Mouse (Mus musculus) layer of hippocampus, adult 11-12 months (tissue): Measurements from ENCODE around the gene Samm50.
"Not testable (repeated sequence)": the region's sequence is repeated elsewhere in the genome, so short reads cannot be mapped to it uniquely, and the experiment has no call there.

ENCODE experiments used
- DNase-seq: peaks from one replicate; pipeline ENCODE4 v3.0.0; 2022; ENCODE audit warnings: low spot score

Gene Samm50

DNA sequence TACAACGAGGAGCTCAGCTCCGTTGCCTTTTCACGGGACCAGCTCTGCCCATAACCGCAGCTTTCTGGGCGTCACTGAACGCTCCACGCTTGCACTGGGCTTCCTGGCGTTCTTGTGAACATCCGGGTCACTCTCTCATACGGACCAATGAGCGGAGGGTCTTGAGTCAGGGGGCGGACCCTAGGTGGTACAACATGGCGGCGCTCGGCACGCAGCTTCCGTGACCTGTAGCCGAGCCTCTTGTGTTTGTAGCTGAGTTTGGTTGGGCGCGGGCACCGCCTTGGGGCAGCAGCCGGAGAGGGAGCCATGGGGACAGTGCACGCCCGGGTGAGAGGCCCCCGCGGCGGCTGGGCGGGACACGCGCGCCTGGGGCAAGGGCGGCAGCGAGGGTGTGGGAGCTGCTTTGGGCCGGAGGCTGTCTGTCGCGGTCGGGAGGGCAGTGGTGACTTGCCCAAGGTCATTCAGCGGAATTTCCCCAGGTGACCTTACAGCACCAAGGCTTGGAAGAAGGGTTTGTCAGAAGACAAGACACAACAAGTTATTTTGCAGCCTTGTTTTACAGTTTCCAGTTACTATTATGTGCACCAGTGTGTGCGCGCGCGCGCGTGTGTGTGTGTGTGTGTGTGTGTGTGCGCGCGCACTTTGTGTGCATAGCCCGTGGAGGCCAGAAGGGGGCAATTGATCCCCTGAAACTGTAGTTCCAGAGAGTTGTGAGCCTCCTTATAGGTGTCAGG is at the start of gene Samm50:
Gene Samm50 (plus strand): TSS at position 184 of the 734 bp plus-strand sequence.
- peak; percentile 94 for DNase-seq

DNA sequence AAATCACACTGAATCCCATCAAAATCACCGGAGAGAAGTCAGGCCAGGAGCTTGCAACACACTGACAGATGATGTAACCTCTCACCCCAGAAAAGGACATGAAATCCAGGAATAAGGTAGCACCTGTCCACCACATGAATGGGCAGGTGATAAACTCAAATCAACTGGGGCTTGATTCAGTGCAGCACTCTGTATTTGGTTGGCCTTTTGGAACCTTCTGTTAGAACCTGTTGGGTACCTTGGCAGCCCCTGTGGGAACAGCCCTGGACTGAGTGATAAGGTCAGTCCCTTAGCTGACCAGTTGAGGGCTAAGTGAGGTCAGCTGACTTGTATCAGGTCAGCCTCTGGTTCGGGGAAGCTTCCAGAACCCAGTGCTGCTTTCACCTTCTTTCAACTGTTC is 35.9 kb upstream of the Samm50 start:
- DNase-seq, result no peak

DNA sequence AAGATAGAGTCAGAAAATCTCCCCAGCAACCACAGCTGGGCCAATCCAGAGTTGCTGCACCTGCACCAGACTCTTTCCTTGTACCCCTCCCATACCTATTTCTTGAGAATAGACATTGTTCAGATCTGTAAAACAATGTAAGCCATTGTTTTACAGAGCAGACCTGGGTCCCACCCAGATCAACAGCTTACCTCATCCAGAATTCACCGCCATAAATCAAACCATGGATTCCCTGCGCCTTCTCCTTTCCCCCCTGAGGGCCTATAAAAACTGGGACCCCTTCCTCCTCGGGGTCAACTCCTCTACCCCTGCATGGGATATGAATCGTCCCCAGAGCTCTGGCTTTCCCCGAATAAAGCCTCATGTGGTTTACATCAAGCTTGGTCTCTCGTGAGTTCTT is 34.5 kb upstream of the Samm50 start:
- not testable (repeated sequence) for DNase-seq

DNA sequence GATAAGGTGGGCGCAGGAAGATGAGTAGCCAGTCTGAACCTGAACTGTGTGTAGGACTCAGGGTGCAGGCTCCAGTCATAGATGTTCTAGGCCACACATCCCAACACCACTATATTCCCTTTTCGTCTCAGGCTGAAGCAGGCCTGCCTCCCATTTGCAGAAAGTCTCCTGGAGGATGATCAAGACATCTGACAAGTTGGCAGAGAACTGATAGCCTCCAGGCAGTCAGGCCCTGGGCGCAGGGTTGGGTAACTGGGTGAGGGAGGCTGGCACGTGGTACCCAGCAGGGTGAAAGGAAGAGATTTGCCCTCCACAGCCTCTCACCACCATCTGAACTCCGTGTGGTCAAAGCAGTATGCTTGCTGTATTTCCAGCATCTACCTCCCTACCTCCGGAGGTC is 30.2 kb upstream of the Samm50 start:
- no peak for DNase-seq

DNA sequence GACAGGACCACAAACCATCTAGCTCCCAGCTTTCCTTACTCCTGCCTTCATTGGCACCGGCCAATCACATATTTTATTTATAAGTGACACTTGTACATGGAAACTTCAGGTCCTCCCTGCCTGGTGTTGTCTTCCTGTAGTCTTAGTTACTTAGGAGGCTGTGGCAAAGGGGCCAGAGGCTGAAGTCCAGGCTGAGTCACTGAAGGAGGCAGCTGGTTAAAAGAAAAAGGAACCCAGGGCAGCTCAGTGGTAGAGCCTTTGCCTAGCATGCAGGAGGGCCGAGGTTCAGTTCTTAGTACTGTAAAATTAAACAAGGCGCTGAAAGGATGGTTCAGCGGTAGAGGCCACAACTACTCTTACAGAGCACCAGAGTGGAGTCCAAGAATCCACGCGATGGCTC is 25.2 kb upstream of the Samm50 start:
- DNase-seq, result no peak

DNA sequence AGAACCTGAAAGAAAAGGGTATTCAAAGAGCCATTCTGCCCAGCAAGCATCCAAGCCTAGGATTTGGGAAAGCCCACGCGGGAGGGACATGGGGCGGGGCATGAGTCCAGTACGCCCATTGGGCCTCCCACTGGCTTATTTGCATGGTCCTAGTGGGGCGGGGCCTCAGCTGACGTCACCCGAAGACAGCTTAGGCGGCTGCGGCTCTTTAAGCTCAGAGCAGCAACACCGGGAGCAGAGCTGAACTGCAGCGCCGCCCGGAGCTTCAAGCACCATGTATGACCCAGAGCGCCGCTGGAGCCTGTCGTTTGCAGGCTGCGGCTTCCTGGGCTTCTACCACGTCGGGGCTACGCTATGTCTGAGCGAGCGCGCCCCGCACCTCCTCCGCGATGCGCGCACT is 24.4 kb upstream of the Samm50 start, which contains the start of gene Pnpla3:
Gene Pnpla3 (plus strand): TSS at position 238 of the 400 bp plus-strand sequence.
- peak; percentile 97 for DNase-seq

DNA sequence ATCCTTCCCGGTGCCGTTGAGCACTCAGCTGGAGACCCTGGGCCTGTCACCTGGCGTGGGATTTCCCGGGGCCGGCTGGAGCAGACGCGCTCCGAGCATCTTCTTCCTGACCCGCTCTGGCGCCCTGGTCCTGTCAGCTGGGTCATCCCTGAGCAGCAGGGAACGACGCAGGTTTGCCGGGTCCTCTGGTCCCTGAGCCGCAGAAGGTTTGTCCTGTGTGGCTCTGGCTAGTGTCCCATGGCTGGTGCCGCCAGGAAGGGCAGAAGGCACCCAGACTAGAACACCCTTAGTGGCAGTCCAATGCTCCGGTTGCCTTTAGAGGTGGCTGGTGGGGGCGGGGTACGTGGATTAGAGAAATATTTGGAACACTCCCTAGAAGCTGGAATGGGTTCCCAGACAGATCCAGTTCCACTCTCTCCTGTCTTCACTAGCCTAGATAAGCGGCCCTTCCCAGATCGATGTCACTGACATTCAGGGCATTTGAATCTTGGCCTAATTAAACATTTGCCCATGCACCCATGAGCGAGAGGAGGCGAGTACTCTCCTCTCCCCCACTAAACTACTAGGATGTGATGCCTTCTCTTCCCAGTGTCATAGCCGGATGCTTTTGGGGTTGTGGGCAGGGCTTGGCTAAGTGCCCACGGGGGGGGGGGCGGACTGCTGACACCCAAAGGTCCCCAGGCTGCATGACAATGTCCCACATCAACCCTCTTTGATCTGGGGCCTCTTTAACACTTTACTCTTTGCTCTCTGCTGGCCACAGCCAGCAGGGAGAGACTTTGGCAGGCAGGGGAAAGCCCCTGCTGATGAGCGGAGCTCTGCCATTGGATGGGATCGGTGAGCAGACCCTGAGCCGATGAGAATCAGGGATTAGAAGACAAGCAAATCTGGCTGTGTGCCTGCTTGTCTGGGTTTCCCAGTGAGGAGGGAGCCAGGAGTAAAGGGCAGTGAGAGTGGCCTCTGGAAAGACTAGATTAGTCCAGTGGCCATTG is 23.6 kb upstream of the Samm50 start:
- peak; percentile 38 for DNase-seq

DNA sequence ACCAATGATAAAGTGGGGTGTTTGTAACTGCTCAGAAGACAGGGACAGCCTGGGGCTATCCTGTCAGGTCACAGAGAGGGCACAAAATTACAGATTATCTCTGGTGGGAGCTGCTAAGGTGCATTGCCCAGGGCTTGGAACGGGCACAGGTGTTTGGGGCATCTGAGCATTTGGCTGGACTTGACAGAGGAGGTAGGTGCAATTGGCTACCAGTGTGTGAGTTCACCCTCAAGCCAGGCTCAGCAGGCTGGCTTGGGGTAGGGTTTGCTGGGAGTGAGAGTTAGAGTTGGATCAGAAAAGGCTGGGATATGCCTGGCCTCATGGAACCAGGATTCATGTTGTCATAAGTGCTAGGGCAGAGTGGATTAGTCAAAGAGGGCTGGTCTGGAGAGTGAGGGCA is 22.5 kb upstream of the Samm50 start:
- no peak for DNase-seq

DNA sequence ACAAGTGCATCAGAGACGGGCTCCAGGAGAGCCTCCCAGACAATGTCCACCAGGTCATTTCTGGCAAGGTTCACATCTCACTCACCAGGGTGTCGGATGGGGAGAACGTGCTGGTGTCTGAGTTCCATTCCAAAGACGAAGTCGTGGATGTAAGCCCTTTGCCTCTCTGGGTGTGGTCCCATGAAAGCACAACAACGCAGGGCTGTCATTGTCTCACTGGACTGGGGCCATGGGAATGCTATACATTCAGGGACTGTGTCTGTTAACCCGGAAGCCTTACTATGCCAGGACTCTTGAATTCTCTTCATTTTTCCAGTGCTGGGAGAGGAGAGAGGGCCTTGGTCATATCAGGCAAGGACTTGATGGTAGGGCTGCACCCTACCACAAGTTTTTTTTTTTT is 20.9 kb upstream of the Samm50 start:
- DNase-seq, result no peak

DNA sequence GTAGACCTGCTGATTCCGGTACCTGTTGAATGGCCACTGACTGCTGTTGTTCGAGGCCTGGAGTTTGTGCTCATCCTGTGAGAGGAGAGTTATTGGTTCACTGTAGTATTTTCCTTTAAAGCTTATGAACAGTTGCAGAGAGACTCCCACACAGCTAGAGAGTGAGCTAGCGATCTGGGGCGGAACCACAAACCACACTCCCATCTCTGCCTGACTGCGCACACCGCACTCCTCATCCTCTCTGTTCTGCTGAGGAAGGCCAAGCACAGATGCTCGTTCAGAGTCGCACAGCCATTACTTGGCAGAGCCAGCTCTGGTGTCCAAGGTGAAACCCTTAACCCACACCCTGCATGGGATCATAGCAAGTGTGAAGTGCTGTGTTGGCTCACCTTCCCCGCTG is 13.3 kb upstream of the Samm50 start:
- peak; percentile 21 for DNase-seq

DNA sequence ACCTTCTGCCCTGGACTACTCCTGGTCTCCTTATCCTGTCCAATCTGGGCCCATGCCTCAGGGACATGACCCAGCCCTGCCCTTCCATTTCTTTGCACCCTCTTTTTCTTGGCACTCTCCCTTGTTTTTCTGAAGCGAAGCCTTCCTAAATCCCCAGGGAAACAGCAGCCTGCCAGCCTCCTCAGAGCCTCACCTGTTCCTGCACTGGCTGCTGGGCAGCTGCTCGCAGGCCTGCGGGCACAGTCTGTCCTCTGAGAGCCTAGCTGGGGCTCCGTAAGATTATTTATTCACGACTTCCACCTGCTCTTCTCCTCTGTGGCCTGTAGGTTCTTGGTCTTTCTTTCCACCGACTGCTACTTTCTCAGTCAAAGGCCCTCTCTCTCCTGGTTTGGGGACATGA is 10.0 kb upstream of the Samm50 start:
- no peak for DNase-seq

DNA sequence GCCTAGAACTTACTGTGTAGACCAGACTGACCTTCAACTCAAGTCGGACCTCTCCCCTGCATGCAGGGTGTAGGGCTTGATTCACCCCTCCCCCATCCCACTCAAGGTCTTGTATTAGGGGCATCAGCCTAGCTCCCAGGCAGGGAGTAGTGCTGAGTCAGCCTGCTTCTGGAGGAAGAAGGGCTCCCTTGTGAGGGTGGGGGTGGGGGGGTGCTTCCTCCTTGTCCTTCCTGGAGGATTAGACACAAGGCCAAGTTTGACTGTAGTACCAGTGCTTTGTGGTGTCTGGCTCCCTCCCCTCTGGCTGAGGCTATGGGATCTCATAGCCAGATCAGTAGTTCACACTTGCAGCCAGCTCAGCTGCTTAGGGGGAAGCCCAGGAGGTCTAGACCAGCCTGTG is 8.1 kb upstream of the Samm50 start:
- no peak for DNase-seq

DNA sequence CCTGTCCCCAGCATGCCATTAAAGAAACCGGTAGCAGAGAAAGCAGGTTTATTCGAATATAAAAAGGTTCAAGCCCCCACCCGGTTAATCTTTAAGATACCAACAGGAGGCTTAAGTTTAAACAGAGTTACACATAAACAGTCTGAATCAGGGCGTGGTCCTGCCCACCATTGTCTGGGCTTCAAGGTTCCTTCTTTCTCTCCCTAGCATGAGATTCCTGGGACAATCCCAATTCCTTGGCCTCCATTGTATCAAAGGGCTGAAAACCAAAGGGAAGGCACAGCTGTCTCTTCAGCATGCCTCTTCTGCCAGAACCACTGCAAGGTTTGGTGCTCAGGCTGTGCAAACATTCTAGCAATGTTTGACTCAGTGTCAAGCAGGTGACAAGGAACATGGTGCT is 5.8 kb upstream of the Samm50 start:
- DNase-seq, result no peak

DNA sequence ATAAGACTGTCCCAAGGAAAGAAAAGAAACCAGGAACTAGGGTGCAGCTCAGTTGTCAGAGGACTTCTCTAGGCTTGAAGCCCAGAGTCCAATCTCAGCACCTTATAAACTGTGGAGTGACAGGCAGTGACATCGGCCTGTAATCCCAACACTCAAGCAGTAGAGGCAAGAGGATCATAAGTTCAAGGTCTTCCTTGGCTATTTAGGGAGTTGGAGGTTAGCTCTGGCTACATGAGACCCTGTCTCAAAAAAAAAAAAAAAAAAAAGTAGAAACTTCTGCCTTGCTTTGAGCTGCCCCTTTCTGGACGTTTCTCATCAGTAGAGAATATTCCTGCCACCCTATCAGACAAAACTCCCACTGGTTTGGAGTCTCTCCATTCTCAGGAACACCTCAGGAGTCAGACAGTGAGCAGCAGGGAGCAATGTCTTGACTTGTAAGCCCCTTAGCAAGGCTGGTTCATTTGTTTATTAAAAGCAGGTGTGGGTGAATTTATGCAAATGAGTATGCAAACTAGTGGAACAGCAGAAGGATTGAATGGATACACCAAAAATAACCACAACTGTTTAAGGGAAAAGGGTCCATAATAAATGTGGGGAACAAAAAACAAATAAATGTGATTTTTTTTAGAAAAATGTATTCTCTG is 3.0 kb upstream of the Samm50 start:
- DNase-seq, result no peak

DNA sequence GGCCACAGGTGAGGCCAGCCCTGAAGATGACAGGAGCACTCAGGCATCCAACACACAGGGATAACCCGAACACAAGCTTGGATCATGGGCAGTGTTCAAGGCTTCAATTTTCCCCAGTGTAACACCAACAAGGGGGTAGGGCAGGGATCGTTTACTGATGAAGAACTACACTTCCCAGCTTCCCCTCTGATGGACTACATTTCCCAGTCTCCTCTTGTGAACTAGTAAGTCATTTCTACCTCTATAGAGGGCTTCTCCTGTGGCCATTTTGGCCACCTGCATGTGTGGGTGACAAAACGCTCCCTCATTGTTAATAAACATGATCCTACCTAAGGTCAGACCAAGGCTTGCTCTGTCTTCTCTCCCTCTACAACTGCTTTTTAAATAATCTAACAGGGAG is 2.2 kb upstream of the Samm50 start:
- no peak for DNase-seq

DNA sequence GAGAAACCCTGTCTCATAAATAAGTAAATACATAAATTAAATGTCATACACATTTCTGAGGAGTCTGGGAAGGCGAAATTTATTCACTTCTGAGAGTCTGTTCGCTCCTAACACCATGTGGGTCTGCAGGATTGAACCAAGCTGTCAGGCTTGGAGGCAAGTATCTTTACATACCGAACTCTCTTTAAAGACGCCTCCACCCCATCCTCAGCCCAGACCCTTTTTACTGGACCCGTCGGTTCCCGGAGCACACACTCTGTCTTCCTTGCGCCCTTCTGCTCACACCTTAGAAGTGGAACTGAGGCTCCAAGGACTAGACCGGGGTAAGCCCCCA is 350 bp upstream of the Samm50 start:
- DNase-seq, result no peak

DNA sequence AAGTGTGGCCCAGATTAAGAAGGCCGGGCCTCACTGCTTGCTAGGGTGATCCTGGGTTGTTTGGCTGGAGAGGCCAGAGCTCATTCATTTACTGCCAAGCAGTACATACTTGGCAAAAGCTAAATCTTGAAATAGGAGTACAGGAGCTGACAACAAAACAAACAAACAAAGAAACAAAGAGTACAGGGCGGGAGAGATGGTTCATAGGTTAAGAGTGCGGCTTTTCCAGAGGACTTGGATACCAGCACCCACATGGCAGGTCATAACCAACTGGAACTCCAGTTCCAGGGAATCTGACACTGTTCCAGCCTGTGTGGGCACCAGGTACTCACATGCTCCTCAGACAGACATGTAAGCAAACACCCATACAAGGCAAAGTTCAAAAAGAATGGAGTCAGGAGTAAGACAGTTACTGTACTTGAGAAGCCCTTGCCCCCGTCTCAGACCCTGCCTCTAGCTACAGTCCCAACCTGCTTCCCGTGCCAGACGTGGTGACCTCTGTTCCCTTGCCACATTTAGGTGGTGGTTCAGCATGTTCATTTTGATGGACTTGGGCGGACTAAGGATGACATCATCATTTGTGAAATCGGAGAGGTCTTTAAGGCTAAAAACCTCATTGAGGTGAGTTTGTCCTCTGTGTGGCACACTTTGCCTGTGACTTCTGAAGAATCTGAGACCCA is 4.6 kb downstream of the Samm50 start:
- DNase-seq, result no peak

DNA sequence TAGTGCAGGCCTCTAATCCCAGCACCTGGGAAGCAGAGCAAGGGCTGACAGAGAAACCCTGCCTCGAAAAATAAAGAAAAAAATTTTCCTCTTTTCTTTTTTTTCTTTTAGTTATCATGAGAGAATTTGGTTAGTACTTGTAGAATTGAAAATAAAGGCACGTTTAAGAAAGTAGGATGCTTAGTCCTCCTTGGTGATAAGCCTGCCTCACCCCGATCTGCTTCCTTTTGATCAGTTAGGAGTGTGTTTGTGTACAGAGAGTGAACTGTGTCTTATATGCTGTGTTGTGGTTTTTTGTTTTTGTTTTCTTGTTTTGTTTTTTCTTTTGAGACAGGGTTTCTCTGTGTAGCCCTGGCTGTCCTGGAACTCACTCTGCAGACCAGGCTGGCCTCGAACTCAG is 15.3 kb downstream of the Samm50 start:
- DNase-seq, result no peak

DNA sequence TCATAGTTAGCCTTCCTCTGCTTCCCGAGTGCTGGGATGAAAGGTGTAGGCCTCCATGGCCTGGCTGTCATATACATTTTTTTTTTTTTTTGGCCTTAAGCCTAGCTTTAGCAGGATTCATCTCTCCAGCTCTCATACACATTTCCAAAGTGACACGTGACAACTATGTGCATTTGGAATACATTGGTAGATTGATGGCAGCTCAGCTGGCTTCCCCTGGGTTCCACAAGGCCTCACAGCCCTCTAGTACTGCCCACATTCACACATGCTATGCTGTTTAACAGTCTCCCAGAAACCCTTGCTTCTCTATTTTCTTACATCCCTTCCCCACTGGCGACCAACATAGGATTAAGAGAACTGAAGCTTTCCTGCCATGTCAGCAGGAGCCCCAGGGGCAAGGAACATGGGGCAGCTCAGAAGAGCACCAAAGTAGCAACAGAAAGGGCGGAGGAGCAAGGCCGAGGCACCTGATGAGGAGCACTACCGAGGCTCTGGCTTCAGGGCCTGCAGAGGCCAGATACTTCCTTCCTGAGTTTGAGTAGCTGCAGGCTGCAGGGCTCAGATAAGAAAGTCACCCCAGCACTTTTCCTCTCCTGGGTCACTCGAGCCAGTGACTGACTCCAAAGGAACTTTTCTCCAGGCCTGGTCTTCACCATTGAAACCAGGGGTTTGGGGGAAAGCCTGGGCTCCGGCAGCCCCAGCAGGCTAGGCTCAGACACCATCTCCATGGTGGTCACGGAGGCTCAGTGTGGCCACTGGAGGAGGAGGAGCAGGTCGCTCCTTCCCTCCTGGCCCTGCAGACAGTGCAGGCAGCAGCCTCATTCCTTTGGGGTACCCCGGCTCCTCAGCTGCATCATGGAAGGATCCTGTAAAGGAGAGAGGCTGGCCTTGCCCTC is 17.7 kb downstream of the Samm50 start:
- DNase-seq, result no peak

DNA sequence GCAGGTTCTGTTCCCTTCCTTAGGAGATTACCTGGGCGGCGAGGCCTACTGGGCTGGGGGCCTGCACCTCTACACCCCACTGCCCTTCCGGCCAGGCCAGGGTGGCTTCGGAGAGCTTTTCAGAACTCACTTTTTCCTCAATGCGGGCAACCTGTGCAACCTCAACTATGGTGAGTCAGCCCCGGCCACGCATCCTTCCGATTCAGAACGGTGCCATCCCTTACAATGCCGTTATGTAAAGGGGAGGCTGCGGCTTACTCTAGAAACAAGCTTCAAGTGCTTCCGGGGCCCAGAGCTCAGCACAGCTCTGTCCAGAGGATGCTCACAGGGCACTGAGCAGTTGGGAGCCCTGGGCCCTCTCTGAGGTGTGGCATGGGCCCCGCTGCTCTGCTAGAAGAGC is 18.4 kb downstream of the Samm50 start:
- no peak for DNase-seq

DNA sequence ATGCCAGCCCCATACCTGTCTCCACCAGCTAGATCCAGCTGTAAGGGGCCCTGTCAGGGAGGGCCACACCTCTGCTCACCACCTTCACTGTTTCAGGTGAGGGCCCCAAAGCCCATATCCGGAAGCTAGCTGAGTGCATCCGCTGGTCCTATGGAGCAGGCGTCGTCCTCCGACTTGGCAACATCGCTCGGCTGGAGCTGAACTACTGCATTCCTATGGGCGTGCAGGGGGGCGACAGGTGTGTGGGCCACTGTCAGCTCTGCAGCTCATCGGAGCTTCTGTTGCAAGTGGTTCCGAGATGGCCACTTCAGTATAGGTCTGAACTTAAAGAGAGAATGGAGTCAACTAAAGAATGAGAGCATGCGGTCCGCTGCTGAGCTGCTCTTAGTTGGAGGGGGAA is 18.9 kb downstream of the Samm50 start:
- DNase-seq, result no peak
